Mouse (Mus musculus): ENCODE measurements around the gene Odf3b.
A peak's percentile ranks its signal among the peaks of the same experiment; 100 is the strongest.

The Odf3b gene

DNA sequence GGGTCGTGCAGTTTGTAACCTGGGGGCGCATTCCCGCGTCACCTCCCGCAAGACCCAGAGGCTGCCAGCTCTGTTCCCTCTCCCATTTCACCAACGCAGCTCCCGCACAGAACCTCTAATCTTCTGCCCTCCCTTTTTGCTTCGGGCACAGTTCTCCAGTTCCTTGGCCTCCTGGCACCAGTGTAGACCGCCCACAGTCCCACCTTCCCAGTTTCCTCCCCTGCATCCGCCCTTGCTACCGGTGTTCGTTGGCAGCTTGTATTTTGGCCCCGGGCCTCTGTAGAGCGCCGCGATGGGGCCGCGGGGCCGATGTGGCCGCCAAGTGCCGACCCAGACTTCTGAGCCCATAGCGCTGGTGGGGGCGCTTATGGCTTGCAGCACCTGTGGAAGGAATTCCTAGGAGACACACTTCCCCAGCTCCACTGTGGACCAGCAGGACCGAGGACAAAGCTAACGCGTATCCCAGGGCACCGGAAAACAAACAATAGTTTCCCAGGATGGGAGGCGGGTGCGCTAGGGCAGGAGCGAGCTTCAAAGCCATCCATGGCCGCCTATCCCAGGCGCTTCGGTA, at the start of gene Odf3b:
Gene Odf3b, minus strand, starts transcription at position 452 of the 571 bp plus-strand sequence.
- peak in 1 of 2 experiments; percentile 26 for DNase-seq

DNA sequence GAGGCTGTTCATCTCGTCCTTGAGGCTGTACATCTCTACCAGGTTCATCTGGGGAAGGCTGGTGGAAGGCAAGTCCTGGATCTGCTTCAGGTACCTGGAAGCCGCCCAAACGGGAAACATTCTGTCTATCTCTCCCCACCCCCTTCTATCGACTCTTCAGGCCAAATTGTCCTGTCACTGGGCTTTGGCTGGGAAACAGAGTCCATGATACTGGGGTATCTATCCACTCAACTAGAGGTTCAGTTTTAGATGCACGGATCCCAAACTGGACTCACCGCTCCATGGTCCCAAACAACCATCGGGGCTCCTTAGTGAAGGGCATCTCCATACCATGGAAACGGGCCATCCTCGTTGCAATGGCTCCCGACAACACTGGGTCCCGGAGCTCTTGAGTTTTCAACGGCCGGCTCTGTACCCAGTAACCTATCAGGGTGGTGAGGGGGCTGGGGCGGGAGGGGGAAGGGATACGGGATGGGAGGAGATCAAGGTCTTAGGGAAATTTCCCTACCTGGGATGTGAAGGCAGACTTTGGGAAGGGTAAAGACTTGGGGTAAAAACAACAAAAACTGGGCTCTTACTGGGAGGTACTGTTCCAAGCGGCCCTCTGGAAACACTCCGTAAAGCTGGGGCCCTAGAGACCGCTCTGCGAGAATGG, 49.2 kb upstream of the Odf3b start:
- no peak for DNase-seq

DNA sequence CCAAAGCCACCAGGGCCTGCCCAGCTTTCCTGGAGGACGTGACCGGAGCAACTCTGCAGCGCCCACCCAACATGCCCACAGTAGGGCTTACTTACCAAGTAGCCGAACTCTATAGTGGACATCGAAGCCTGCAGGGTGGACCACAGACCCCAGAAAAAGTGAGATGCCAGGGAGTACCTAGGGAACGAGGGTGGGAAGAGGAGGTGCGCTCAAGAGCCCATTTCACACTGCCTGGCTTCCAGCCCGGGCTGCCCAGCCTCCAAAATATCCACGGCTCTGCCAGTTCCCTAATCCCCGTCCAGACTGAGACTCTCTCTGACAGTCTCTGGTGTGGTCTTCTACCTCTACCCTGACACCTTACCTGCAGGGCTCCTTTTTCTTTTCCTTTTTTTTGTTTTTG, 47.6 kb upstream of the Odf3b start:
- DNase-seq = no peak

DNA sequence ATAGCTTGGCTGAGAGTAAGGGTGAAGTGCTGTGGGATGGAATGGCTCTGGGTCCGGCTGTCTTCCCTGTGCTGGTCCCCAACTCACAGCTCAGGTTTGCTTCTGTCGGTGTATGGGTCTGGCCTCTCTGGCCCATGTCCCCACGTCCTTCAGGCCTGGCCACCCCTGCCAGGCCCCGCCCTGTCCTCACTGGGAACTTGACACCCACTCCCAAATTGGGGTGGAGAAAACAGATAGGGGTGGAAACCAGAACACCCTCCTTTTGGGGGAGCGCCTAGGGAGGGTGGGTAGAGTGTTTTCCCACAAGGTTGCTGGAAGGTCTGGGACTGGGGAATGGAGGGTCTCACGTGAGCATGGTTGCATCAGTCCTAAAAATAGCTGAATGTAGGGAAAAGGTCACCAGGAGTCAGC, 46.6 kb upstream of the Odf3b start, which contains the start of gene Cpt1b:
Gene Cpt1b, minus strand, starts transcription at position 153 of the 411 bp plus-strand sequence.
- peak; percentile 46 to 73 for DNase-seq

DNA sequence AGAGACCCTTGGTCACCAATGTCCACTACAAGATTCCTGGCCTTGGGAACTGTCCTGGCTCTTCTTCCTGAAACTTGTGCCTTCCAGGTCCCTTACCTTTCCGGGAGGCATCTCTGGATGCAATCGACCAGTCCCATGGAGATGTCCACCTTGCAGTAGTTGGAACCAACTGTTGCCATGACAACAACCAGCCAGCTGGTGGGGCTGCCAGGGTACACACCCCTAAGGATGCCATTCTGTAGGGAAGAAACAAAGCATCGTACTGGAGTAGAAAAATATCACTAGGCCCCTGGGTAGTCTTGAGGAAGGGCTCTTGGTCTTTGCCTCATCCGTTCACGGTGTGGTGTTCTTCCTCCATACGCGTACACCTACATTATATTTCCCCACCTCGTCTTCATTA, 45.5 kb upstream of the Odf3b start:
- DNase-seq = no peak

DNA sequence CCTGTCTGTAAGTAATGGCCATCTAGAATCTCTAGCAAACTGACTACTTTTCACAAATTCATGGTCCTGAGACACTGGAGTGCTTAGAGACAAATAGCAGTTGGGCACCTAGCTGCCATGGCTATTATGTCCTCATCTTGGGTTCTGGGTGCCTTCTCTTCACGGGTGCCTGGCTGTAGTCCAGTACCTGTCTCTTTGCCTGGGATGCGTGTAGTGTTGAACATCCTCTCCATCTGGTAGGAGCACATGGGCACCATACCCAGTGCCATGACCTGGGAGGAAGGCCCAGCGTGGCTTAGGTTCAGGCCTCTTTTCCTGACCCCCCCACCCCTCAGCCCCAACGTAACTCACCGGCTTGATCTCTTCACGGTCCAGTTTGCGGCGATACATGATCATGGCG, 42.9 kb upstream of the Odf3b start:
- no peak for DNase-seq

DNA sequence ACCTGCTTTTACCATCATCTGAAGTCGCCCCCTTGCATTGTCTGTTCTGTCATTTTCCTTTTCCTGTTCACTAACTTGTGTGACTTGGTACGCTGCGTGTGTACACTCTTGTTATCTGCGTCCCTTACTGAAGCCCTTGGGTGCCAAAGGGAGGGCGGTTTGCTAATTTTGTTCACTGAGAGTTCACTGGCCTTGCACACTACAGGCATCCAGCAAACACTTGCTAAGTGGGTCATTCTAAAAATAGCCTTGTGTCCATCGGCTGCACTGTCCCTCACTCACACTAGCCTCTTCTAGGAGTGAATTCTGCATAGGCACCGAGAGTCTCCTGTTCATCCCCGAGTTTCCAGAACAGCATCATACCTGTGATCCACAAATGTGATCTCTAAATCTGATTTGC, 36.2 kb upstream of the Odf3b start:
- DNase-seq = no peak

DNA sequence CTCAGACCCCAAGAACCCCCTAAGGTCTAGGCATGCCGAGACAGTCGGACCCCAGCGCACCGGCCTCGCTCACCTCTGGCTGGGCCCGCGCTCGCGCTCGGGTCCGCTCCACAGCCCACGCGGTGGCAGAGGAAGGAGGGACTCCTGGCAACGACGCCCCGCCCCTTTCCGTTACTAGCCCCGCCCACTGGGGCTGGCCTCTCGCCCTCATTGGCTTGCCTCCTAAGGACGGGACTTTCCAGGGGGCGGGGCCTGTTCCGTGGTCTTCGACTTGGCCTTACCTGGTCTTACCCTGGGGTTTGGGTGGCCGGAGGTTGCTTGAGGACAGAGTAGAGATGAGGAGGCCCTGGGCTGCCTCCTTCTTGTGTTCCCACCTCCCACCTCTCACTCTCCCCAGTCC, 31.0 kb upstream of the Odf3b start, which contains the start of gene Syce3:
Gene Syce3, minus strand, starts transcription at position 386 of the 400 bp plus-strand sequence.
- no peak for DNase-seq

DNA sequence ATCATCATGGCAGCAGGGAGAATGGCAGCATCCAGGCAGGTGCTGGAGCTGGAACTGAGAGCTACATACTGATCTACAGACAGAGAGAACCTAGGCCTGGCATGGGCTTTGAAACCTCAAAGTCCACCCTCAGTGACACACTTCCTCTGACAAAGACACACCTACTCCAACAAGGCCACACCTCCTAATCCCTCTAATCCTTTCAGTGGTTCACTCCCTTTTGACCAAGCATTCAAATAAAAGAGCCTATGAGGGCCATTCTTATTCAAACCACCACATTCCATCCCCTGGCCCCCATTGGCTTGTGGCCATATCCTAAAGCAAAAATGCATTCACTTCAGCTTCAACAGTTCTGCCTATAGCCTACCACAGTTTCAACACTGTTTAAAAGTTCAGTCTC, 27.6 kb upstream of the Odf3b start:
- no peak for DNase-seq

DNA sequence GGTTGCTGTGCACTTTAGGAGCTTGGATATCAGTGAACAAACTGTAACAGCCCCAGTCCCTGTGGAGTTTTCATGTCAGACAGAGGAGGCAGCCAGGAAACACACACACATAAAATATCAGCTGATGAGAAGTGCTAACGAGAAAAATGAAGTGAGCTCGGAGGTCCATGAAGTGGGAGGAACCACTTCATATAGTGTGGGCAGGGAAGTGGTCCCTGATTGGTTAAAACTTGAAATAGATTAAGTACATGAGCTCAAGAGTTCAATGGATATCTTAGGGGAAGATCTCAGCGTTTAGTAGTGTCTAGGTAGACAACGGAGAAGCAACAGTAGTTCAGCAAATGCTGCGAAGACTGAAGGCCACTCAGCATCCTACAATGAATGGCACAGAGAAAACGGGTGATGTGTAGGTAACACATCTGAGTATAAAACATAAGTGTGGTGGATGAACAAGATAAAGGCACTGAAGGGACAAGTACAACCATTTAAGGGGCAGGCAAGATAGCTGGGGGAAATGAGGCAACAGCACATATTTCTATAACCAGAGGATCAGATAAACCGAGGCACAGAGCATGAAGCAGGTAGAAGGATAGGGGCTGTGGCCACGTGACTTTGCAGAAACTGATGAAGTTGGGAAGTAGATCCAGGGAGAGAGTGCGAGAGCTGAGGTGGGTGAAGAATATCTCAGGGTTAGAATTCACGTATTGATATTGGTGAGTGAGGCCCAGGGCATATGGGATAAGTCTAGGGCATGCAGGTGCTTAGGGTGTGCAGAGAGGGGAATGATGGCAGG, 25.9 kb upstream of the Odf3b start:
- no peak for DNase-seq

DNA sequence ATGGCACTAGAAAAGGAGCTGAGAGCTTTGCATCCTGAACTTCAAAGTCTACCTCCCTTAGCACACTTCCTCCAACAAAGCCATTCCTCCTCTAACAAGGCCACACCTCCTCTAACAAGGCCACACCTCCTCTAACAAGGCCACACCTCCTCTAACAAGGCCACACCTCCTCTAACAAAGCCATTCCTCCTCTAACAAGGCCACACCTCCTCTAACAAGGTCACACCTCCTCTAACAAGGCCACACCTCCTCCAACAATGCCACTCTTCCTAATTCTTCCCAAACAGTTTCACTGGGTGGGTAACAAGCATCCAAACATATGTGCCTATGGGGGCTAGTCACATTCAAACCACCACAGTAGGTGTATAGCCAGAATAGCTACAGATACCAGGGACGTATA, 23.4 kb upstream of the Odf3b start:
- no peak for DNase-seq

DNA sequence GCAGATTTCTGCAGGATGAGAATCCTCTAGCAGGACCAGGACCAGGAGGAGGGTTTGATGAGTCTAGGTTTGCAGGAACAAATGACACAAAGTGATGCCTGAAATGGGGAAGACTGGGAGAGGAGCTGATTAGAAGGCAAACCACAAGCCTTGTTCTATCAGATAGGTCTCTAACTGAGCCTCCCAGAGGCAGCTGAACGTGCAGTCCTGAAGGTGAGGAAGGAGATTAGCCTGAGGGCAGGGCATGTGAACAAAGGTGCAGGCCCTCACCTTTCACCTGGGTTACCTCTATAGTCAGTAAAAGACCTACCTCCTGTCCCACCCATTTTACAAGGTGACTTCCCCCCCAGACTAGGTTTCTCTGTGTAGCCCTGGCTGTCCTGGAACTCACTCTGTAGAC, 20.6 kb upstream of the Odf3b start:
- no peak for DNase-seq

DNA sequence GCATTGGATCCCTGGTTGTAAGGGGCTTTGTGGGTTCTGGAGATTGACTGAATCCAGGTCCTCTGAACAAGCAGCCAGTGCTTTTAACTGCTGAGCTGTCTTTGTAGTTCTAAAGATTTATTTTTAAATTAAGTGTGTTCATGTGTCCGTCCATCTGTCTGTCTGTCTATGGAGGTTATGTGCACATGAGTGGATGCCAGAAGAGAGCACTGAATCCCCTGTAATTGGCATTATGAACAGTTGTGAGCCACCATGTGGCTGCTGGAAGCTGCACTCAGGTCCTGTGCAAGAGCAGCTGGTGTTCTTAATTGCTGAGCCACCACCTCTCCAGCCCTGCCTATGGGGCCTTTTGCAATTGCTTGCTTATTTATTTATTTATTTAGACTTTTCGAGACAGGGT, 19.1 kb upstream of the Odf3b start:
- DNase-seq = no peak

DNA sequence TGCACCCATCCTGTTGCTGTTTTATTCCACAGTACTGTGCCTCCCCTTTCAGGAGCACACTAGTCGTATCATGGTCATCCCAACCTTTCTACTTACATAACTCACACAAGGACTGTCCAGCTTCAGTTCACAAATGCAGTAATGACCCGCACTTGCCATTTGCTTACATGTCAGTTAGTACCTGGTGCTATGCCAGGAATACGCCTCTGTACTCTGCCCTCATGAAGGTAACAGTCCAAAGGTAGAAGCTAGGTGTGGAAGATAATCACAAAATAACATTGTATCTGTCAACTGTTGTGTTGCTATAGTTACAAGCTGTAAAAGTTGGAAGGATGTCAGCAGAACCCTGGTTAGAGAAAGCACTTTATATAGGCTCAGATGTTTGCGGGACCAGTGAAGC, 17.8 kb upstream of the Odf3b start:
- DNase-seq = peak; percentile 47 to 77

DNA sequence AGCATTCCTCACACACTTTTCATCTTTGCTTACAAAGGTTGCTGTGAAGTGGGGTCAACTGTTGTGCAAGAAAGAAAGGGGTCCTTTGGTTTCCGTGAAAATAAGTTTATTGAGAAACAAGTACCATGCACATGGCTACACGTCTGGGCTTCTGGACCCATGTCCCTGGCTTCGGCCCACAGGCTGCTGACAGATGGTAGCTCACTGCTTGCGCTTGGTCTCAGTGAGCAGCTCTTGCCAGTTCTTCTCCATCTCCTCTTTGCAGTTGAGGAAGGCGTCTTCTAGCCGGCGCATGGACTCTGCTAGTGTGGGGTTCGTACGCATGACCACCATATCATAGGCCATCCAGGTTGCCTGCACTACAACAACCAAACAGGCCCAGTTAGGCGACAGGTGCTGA, 11.0 kb upstream of the Odf3b start:
- DNase-seq = no peak

DNA sequence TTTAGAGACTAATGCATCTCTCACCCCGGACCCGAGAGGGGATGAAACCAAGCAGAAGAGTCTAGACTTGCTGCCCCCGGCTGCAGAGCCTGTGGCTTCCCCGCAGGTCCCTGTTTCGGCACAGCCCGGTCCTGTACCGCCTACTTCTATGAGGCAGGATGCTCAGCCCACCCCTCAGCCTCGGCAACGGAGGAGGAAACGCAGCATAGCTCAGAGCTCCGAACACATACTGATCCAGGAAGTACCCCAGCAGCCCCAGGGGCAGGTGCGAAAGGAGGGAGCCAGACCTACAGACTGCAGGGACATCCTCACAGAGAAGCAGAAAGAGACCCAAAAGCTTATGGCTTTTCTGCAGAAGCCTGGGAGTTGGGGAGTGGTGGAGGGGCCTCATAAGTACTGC, 8.0 kb upstream of the Odf3b start:
- no peak for DNase-seq

DNA sequence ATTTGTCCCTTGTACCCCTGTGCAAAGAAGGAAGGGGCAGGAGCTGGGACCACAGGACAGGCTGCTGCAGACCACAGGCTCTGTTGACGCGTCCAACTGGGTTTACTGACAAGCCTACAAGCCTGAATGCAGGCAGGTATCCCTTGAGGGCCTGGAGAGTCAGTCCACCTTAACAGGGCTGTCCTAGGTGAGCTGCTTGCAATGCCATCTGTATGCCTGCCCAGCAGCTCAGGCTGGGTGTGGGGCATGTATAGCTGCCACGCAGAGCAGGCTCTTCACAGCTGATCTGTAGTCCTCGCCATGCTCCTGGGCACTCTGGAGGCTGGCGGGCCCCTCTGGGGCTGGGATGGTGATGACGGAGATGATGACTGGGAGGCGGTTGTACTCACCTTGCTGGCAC, 5.5 kb upstream of the Odf3b start, which contains the start of gene Klhdc7b:
Gene Klhdc7b, plus strand, starts transcription at position 301 of the 400 bp plus-strand sequence.
- DNase-seq = no peak

DNA sequence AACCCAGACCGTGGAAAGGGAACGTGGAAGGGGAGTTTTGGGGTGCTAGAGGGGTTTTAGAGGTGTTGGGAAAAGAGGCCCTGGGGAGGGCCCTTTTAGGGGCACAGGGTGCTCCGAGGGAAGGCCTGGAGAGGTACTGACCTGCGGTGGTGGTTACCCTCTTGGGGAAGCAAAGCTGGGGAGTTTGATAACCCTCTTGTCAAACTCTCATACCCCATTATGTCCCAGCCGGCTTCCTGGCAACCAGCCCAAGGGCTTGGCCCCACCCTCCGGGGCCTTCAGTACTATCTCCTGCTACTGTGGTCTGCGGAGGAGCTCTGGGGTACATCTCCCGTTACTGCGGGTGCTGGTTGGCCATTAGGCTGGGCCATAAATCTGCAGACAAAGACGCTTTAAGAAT, 347 bp upstream of the Odf3b start:
- no peak for DNase-seq

DNA sequence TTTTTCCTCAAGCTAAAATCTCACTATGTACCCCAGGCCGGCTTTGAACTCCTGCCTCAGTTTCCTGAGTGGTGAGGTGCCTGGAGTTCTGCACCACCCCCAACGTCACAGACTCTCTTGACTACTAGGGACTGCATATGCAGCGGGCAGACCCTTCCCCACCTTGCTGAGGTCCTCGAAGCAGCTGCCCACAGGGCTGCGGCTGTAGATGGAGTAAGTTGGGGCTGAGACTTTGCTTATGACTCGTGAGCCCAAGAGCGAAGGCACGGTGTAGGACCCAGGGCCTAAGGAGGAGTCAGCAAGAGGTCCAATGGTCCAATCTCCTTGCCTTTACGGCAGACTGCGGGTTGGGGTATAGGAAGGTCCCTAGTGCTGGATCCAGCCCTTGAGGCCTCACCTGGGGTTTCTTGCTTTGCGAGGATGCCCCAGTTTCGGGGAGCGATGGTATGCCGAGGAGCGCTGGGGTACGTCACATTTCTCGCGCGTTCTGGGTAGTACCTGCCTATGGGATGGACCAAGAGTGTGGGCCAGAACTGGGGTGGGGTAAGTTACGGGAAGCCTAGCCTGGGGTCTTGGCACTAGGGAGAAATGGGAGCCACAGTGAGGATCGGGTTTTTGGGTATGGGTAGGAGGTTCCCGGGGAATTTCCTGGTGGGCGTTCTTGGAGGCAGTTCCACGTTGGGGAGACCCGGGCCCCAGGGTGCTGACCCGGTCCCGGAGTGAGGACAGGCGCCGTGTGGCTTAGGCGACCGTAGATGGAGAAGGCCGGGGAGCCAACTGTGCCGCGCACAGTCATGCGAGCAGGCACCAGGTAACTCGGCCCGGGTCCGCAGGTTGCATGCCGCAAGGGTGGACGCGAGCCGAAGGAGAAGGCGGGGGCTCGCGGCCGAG, 899 bp downstream of the Odf3b start:
- no peak for DNase-seq

DNA sequence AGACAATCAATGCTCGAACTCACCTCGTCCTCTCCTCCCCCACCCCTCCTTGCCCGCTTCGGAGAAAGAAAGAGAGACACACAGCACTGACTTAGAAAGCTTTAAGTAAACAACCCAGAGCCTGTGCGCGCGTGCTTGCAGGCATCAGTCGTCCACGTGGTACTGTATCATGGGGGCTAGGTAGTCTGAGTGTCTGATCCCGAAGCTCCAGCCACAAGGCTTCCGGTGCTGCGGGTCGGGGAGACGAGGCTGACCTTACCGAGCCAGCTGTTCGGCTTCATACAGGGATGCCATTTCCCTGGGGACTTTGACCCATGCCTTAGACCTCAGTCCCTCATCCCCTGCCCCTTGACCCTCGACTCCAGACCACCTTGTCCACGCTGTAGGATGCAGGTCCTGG, 1.7 kb downstream of the Odf3b start:
- no peak for DNase-seq

DNA sequence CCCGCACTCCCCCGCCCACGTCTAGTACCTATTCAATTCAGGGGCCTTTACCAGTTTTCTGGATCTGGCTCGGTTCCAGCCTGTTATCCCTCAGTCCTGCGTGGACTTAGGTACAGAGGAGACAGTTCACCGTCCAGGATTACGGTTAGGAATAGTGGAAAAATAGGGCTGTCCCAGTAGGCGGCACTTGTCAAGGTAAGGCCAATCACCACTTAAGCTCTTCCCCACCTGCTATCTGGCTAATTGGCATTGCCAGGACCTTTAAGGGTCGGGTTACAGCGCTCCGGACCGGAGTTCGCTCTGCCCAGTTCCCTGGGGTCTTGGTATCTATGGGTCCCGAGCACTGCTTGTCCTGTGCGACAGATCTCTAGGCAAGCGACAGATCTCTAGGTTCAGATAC, 2.1 kb downstream of the Odf3b start, which contains the start of gene Tymp:
Gene Tymp, minus strand, starts transcription at position 83 of the 400 bp plus-strand sequence.
- DNase-seq = no peak

DNA sequence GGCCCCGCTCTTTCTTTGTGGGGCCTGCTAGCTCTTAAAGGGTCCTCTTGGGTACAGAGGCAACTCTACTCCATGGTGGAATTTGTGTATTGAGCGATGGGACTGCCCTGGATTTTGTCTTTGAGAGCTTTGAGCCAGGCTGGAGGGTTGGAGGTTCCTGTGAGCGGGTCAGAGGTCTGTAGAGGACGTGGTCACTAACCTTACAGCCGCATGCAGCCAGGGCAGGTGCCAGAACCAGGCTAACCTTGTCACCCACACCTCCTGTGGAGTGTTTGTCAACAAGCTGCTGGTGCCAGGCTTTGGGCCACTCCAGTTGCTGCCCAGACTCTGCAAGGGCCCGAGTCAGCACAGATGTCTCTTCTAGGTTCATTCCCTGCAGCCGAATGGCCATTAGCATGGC, 3.0 kb downstream of the Odf3b start:
- no peak for DNase-seq
